Mouse (Mus musculus): ENCODE results near the gene Mgat5. TPM values are rescaled to one million over a fixed set of nuclear protein-coding genes. Genes with fewer than 3 reads are reported as not detected.

Mgat5 gene
- polyA plus RNA-seq, 1 experiment = 11.4 TPM

- no peak overlapping the region for H3K27ac ChIP-seq (ENCODE audit: insufficient read depth, low read depth, low read length)
- no peaks in the 10 kb centered on the region for H3K27me3 ChIP-seq (ENCODE audit: control insufficient read depth, insufficient read depth, low read length)
- H3K4me3 ChIP-seq (ENCODE audit: low read depth, low read length) = no peak overlapping the region
- H3K36me3 ChIP-seq (ENCODE audit: control insufficient read depth, insufficient read depth, low read length) = peaks cover 27% of the 10 kb centered on the region
- H3K4me1 ChIP-seq (ENCODE audit: control insufficient read depth, insufficient read depth, insufficient read length, low read length) = no peaks in the 10 kb centered on the region
- WGBS = 39% methylated on average over 3 of the region's 3 CpGs
- no peak for TF ChIP-seq CTCF (IDR thresholded peaks at IDR 0.05; ENCODE audit: extremely low read depth, insufficient read length, insufficient replicate concordance, low read depth, low read length)
- TF ChIP-seq POLR2A (IDR thresholded peaks at IDR 0.05; ENCODE audit: low read depth, low read length) = no peak
Measured at GRCm38 (mm10) chr1:127374157-127374556, 169.3 kb downstream of the Mgat5 start.

- H3K4me3 ChIP-seq (ENCODE audit: low read depth, low read length) = no peak overlapping the region
- no peak for TF ChIP-seq CTCF (IDR thresholded peaks at IDR 0.05; ENCODE audit: extremely low read depth, insufficient read length, insufficient replicate concordance, low read depth, low read length)
- no peak for TF ChIP-seq POLR2A (IDR thresholded peaks at IDR 0.05; ENCODE audit: low read depth, low read length)
- no peak overlapping the region for H3K27ac ChIP-seq (ENCODE audit: insufficient read depth, low read depth, low read length)
- H3K4me1 ChIP-seq (ENCODE audit: control insufficient read depth, insufficient read depth, insufficient read length, low read length) = no peaks in the 10 kb centered on the region
- H3K27me3 ChIP-seq (ENCODE audit: control insufficient read depth, insufficient read depth, low read length) = no peaks in the 10 kb centered on the region
- 55% methylated on average over 4 of the region's 4 CpGs for WGBS
- H3K36me3 ChIP-seq (ENCODE audit: control insufficient read depth, insufficient read depth, low read length) = peaks cover 32% of the 10 kb centered on the region
Measured at GRCm38 (mm10) chr1:127380140-127380539, 175.3 kb downstream of the Mgat5 start.

- WGBS = 58% methylated on average over 13 of the region's 13 CpGs
- peaks cover 30% of the 10 kb centered on the region for H3K36me3 ChIP-seq (ENCODE audit: control insufficient read depth, insufficient read depth, low read length)
- no peak overlapping the region for H3K4me3 ChIP-seq (ENCODE audit: low read depth, low read length)
- H3K27ac ChIP-seq (ENCODE audit: insufficient read depth, low read depth, low read length) = no peak overlapping the region
- no peak for TF ChIP-seq CTCF (IDR thresholded peaks at IDR 0.05; ENCODE audit: extremely low read depth, insufficient read length, insufficient replicate concordance, low read depth, low read length)
- TF ChIP-seq POLR2A (IDR thresholded peaks at IDR 0.05; ENCODE audit: low read depth, low read length) = no peak
- H3K27me3 ChIP-seq (ENCODE audit: control insufficient read depth, insufficient read depth, low read length) = no peaks in the 10 kb centered on the region
- no peaks in the 10 kb centered on the region for H3K4me1 ChIP-seq (ENCODE audit: control insufficient read depth, insufficient read depth, insufficient read length, low read length)
Measured at GRCm38 (mm10) chr1:127380749-127381501, 176.1 kb downstream of the Mgat5 start.

GRCm38 (mm10) chr1:127383071-127383470, 178.3 kb downstream of the Mgat5 start:
- no peaks in the 10 kb centered on the region for H3K4me1 ChIP-seq (ENCODE audit: control insufficient read depth, insufficient read depth, insufficient read length, low read length)
- H3K36me3 ChIP-seq (ENCODE audit: control insufficient read depth, insufficient read depth, low read length) = peaks cover 44% of the 10 kb centered on the region
- TF ChIP-seq CTCF (IDR thresholded peaks at IDR 0.05; ENCODE audit: extremely low read depth, insufficient read length, insufficient replicate concordance, low read depth, low read length) (no peak), POLR2A (IDR thresholded peaks at IDR 0.05; ENCODE audit: low read depth, low read length) (no peak)
- H3K27ac ChIP-seq (ENCODE audit: insufficient read depth, low read depth, low read length) = no peak overlapping the region
- no peaks in the 10 kb centered on the region for H3K27me3 ChIP-seq (ENCODE audit: control insufficient read depth, insufficient read depth, low read length)
- no peak overlapping the region for H3K4me3 ChIP-seq (ENCODE audit: low read depth, low read length)
- 94% methylated on average over 7 of the region's 7 CpGs for WGBS

GRCm38 (mm10) chr1:127387226-127387625, 182.4 kb downstream of the Mgat5 start:
- Histone ChIP-seq H3K27ac (ENCODE audit: insufficient read depth, low read depth, low read length) (no peak overlapping the region), H3K36me3 (ENCODE audit: control insufficient read depth, insufficient read depth, low read length) (peaks cover 71% of the 10 kb centered on the region), H3K4me1 (ENCODE audit: control insufficient read depth, insufficient read depth, insufficient read length, low read length) (no peaks in the 10 kb centered on the region), H3K27me3 (ENCODE audit: control insufficient read depth, insufficient read depth, low read length) (no peaks in the 10 kb centered on the region), H3K4me3 (ENCODE audit: low read depth, low read length) (no peak overlapping the region)
- TF ChIP-seq CTCF (IDR thresholded peaks at IDR 0.05; ENCODE audit: extremely low read depth, insufficient read length, insufficient replicate concordance, low read depth, low read length) = no peak
- TF ChIP-seq POLR2A (IDR thresholded peaks at IDR 0.05; ENCODE audit: low read depth, low read length) = no peak
- 94% methylated on average over 7 of the region's 7 CpGs for WGBS

- 94% methylated on average over 9 of the region's 9 CpGs for WGBS
Measured at GRCm38 (mm10) chr1:127387661-127388060, 182.8 kb downstream of the Mgat5 start.

GRCm38 (mm10) chr1:127394716-127395115, 189.9 kb downstream of the Mgat5 start:
- peaks cover 41% of the 10 kb centered on the region for H3K36me3 ChIP-seq (ENCODE audit: control insufficient read depth, insufficient read depth, low read length)
- H3K27me3 ChIP-seq (ENCODE audit: control insufficient read depth, insufficient read depth, low read length) = no peaks in the 10 kb centered on the region
- H3K27ac ChIP-seq (ENCODE audit: insufficient read depth, low read depth, low read length) = no peak overlapping the region
- WGBS = 93% methylated on average over 2 of the region's 2 CpGs
- H3K4me1 ChIP-seq (ENCODE audit: control insufficient read depth, insufficient read depth, insufficient read length, low read length) = peaks cover 15% of the 10 kb centered on the region; the same call in 1 of the 2 replicates
- no peak overlapping the region for H3K4me3 ChIP-seq (ENCODE audit: low read depth, low read length)
- TF ChIP-seq POLR2A (IDR thresholded peaks at IDR 0.05; ENCODE audit: low read depth, low read length) (no peak), CTCF (IDR thresholded peaks at IDR 0.05; ENCODE audit: extremely low read depth, insufficient read length, insufficient replicate concordance, low read depth, low read length) (no peak)

More at GRCm38 (mm10) chr1:127387661-127388060, 182.8 kb downstream of the Mgat5 start:
- no peak for TF ChIP-seq CTCF (IDR thresholded peaks at IDR 0.05; ENCODE audit: extremely low read depth, insufficient read length, insufficient replicate concordance, low read depth, low read length)
- no peak for TF ChIP-seq POLR2A (IDR thresholded peaks at IDR 0.05; ENCODE audit: low read depth, low read length)
- Histone ChIP-seq H3K27me3 (ENCODE audit: control insufficient read depth, insufficient read depth, low read length) (no peaks in the 10 kb centered on the region), H3K4me1 (ENCODE audit: control insufficient read depth, insufficient read depth, insufficient read length, low read length) (no peaks in the 10 kb centered on the region), H3K27ac (ENCODE audit: insufficient read depth, low read depth, low read length) (no peak overlapping the region), H3K4me3 (ENCODE audit: low read depth, low read length) (no peak overlapping the region), H3K36me3 (ENCODE audit: control insufficient read depth, insufficient read depth, low read length) (peaks cover 72% of the 10 kb centered on the region)

Measured in small intestine, adult 2 months (tissue).